Mouse (Mus musculus) olfactory bulb, adult 2 months (tissue): ENCODE data around the gene Klhl2.

Experiments
- CTCF ChIP-seq: fragments of 200-500 bp; IDR thresholded peaks from 2 replicates; pipeline ENCODE4 v1.5.1; 2012; ENCODE audit warnings: low read depth, mild to moderate bottlenecking, low read length, moderate library complexity; ENCODE audit not compliant: insufficient read depth
- POLR2A ChIP-seq: fragments of 200-500 bp; IDR thresholded peaks from 2 replicates; pipeline ENCODE4 v1.6.1; 2012; ENCODE audit warnings: mild to moderate bottlenecking, low read depth, low read length, moderate library complexity; ENCODE audit not compliant: insufficient read depth

DNA sequence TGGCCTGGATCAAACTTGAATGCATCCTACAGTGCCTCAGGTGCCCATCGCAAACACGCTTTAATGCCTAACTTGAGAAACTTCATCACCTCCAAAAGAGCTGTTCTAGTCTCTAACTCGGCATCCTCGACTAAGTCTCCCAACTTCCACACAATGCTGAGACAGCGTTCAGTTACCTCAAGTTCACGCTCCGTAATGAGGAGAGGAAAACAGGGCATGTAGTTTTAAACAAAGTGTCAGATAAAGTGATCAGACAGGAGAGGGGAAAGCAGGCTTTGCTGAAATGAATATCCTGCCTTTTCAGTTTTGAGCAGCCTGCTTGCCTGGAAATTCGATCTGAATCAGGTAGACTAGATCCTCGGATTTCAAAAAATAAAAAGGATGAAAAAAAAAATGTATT is 117.2 kb downstream of the Klhl2 start:
- no peak for TF ChIP-seq CTCF
- no peak for TF ChIP-seq POLR2A
